Mouse (Mus musculus): ENCODE data around the gene Kpna4. TPM values are rescaled to one million over a fixed set of nuclear protein-coding genes. Genes with fewer than 3 reads are reported as not detected.
A peak's percentile ranks its signal among the peaks of the same experiment; 100 is the strongest.
"Not testable (repeated sequence)": the region's sequence is repeated elsewhere in the genome, so short reads cannot be mapped to it uniquely, and the experiment has no call there.

Gene Kpna4
- polyA plus RNA-seq, 1 experiment from 2014 or later: 30.9 TPM

- no peaks in the 10 kb centered on the region for H3K9me3 ChIP-seq
- peaks cover 23% of the 10 kb centered on the region for H3K4me1 ChIP-seq
- peak within 1 kb of the TSS; percentile 90 for H3K27ac ChIP-seq
- peak within 1 kb of the TSS; percentile 94 for H3K9ac ChIP-seq
- peak within 1 kb of the TSS; percentile 86 for H3K4me3 ChIP-seq
- under 1% methylated on average over 57 of the region's 80 CpGs for WGBS
- peak; percentile 93 for ATAC-seq (ENCODE audit: low FRiP score, low read depth)
- peak within 1 kb of the TSS; percentile 83 for H3K4me2 ChIP-seq (replicated peaks)
- H3K27me3 ChIP-seq: no peaks in the 10 kb centered on the region
- peaks cover 10% of the 10 kb centered on the region for H3K36me3 ChIP-seq
These were observed 82.1 kb downstream of the Kpna4 start, which contains the start of gene Trim59 for GRCm38 (mm10) chr3:69044645-69045399. Gene Trim59 (minus strand): TSS chr3:69044755.

- Histone ChIP-seq H3K9ac (peak overlapping the region; percentile 94), H3K27me3 (no peaks in the 10 kb centered on the region), H3K4me2 (replicated peaks) (peak overlapping the region; percentile 83), H3K4me1 (peaks cover 27% of the 10 kb centered on the region), H3K27ac (peak overlapping the region; percentile 90), H3K9me3 (no peaks in the 10 kb centered on the region), H3K36me3 (peaks cover 10% of the 10 kb centered on the region), H3K4me3 (peak overlapping the region; percentile 86)
- ATAC-seq (ENCODE audit: low FRiP score, low read depth): peak; percentile 69
- under 1% methylated on average over 30 of the region's 42 CpGs for WGBS
These were observed 82.7 kb downstream of the Kpna4 start for GRCm38 (mm10) chr3:69044167-69044591.

GRCm38 (mm10) chr3:69041298-69041697 is 85.6 kb downstream of the Kpna4 start:
- no peak overlapping the region for H3K27ac ChIP-seq
- H3K4me1 ChIP-seq: peaks cover 28% of the 10 kb centered on the region
- ATAC-seq (ENCODE audit: low FRiP score, low read depth): no peak
- peak overlapping the region; percentile 19 for H3K4me3 ChIP-seq
- no peaks in the 10 kb centered on the region for H3K27me3 ChIP-seq
- H3K36me3 ChIP-seq: peaks cover 20% of the 10 kb centered on the region
- H3K4me2 ChIP-seq (replicated peaks): peak overlapping the region; percentile 47
- 74% methylated on average over 5 of the region's 5 CpGs for WGBS
- no peaks in the 10 kb centered on the region for H3K9me3 ChIP-seq
- H3K9ac ChIP-seq: no peak overlapping the region

- 85% methylated on average over 2 of the region's 2 CpGs for WGBS
- H3K36me3 ChIP-seq: peaks cover 28% of the 10 kb centered on the region
These were observed 86.8 kb downstream of the Kpna4 start for GRCm38 (mm10) chr3:69040105-69040504.

GRCm38 (mm10) chr3:69026133-69026783 is 100.7 kb downstream of the Kpna4 start:
- Histone ChIP-seq H3K9ac (no peak overlapping the region), H3K4me3 (no peak overlapping the region), H3K4me2 (replicated peaks) (no peak overlapping the region), H3K4me1 (no peaks in the 10 kb centered on the region), H3K27me3 (no peaks in the 10 kb centered on the region), H3K9me3 (no peaks in the 10 kb centered on the region), H3K36me3 (peaks cover 76% of the 10 kb centered on the region), H3K27ac (no peak overlapping the region)
- WGBS: 95% methylated on average over 1 of the region's 1 CpGs
- ATAC-seq (ENCODE audit: low FRiP score, low read depth): no peak

More at GRCm38 (mm10) chr3:69040105-69040504, 86.8 kb downstream of the Kpna4 start:
- H3K9ac ChIP-seq: no peak overlapping the region
- H3K27me3 ChIP-seq: no peaks in the 10 kb centered on the region
- peaks cover 21% of the 10 kb centered on the region for H3K4me1 ChIP-seq
- no peak overlapping the region for H3K27ac ChIP-seq
- ATAC-seq (ENCODE audit: low FRiP score, low read depth): no peak
- H3K4me3 ChIP-seq: no peak overlapping the region
- H3K9me3 ChIP-seq: no peaks in the 10 kb centered on the region
- peak overlapping the region; percentile 31; the same call in 1 of the 2 replicates for H3K4me2 ChIP-seq (replicated peaks)

GRCm38 (mm10) chr3:69020764-69021163 is 106.1 kb downstream of the Kpna4 start:
- no peak overlapping the region for H3K4me2 ChIP-seq (replicated peaks)
- H3K36me3 ChIP-seq: peaks cover 63% of the 10 kb centered on the region
- H3K4me3 ChIP-seq: no peak overlapping the region
- no peaks in the 10 kb centered on the region for H3K4me1 ChIP-seq
- ATAC-seq (ENCODE audit: low FRiP score, low read depth): no peak
- no peaks in the 10 kb centered on the region for H3K27me3 ChIP-seq
- H3K9ac ChIP-seq: no peak overlapping the region
- no peaks in the 10 kb centered on the region for H3K9me3 ChIP-seq
- no peak overlapping the region for H3K27ac ChIP-seq

GRCm38 (mm10) chr3:69020285-69020684 is 106.6 kb downstream of the Kpna4 start:
- Histone ChIP-seq H3K9me3 (no peaks in the 10 kb centered on the region), H3K9ac (no peak overlapping the region), H3K27me3 (no peaks in the 10 kb centered on the region), H3K36me3 (peaks cover 59% of the 10 kb centered on the region), H3K4me1 (no peaks in the 10 kb centered on the region), H3K27ac (no peak overlapping the region), H3K4me3 (no peak overlapping the region), H3K4me2 (replicated peaks) (no peak overlapping the region)
- 87% methylated on average over 2 of the region's 2 CpGs for WGBS
- ATAC-seq (ENCODE audit: low FRiP score, low read depth): no peak

- H3K4me3 ChIP-seq; H3K4me1 ChIP-seq; H3K9ac ChIP-seq; ATAC-seq (ENCODE audit: low FRiP score, low read depth); H3K27ac ChIP-seq; H3K9me3 ChIP-seq; H3K27me3 ChIP-seq; H3K4me2 ChIP-seq (replicated peaks): not testable (repeated sequence)
- 93% methylated on average over 2 of the region's 2 CpGs for WGBS
- H3K36me3 ChIP-seq: peaks cover 52% of the 10 kb centered on the region
These were observed 108.3 kb downstream of the Kpna4 start for GRCm38 (mm10) chr3:69018635-69019034.

- H3K4me1 ChIP-seq: no peaks in the 10 kb centered on the region
- no peak overlapping the region for H3K27ac ChIP-seq
- 86% methylated on average over 3 of the region's 3 CpGs for WGBS
- no peak for ATAC-seq (ENCODE audit: low FRiP score, low read depth)
- no peaks in the 10 kb centered on the region for H3K27me3 ChIP-seq
- H3K4me2 ChIP-seq (replicated peaks): no peak overlapping the region
- peaks cover 44% of the 10 kb centered on the region for H3K36me3 ChIP-seq
- no peaks in the 10 kb centered on the region for H3K9me3 ChIP-seq
- H3K9ac ChIP-seq: no peak overlapping the region
- H3K4me3 ChIP-seq: no peak overlapping the region
These were observed 109.7 kb downstream of the Kpna4 start for GRCm38 (mm10) chr3:69017181-69017580.

Other genes with a start within 250 kb of the Kpna4 start
- 18.8 and 21.8 TPM in 2 replicates for gene Ift80, start 122.5 kb downstream of the Kpna4 start, polyA plus RNA-seq (2015; fragmentation: Nextera tagmentation; extraction: Ambion mirVana)
- 173 and 176 TPM in 2 replicates for gene Smc4, start 122.4 kb downstream of the Kpna4 start, polyA plus RNA-seq (2015; fragmentation: Nextera tagmentation; extraction: Ambion mirVana)
- gene Trim59, start 82.4 kb downstream of the Kpna4 start, polyA plus RNA-seq (2015; fragmentation: Nextera tagmentation; extraction: Ambion mirVana): 124 TPM in 2 replicates
- gene Arl14, start 95.3 kb upstream of the Kpna4 start, polyA plus RNA-seq (2015; fragmentation: Nextera tagmentation; extraction: Ambion mirVana): not detected in 2 replicates
- 14.0 and 15.9 TPM in 2 replicates for gene Ppm1l, start 189.7 kb upstream of the Kpna4 start, polyA plus RNA-seq (2015; fragmentation: Nextera tagmentation; extraction: Ambion mirVana)

Data from limb, embryonic 13.5 days (tissue).